Mouse (Mus musculus): ENCODE data around the gene B9d1.

B9d1 gene

DNA sequence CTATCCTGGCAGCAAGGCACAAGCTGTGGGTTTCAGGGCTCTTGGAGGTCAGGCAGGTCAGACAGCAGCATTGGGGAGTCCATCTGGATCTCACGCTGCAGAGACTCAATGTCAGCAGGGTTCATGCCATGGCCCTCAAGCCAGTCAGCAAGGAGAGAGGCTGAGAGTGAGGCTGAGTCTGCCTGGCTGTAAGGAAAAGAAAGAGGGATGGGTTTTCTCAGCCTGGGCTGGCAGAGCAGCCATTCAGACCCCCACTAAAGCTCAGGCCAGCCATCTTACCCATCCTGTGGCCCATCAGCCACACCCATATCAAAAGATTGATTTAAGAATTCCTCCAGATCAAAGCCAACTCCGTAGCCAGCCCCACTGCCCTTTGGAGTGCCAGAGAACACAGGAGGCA lies 15.9 kb upstream of the B9d1 start:
- DNase-seq (ENCODE audit: low spot score in 2 of 2) = no peak

DNA sequence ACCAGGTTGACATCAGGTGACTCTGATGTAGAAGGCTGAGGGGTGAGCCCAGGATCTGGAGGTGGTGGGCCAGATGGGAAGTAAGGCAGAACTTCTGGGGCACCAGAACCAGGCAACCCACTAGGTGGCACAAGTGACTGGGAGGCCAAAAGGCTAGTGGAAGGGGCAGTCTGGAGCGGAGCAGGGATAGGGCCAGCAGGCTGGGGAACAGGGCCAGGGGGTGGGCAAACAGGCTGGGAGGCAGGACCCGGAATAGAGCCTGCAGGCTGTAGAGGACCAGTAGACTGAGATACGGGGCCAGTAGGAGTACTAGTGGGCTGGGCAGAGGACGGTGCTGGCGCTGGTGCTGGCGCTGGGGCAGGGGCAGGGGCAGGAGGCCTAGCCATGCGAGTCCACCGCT lies 15.1 kb upstream of the B9d1 start:
- no peak for DNase-seq (ENCODE audit: low spot score in 2 of 2)

DNA sequence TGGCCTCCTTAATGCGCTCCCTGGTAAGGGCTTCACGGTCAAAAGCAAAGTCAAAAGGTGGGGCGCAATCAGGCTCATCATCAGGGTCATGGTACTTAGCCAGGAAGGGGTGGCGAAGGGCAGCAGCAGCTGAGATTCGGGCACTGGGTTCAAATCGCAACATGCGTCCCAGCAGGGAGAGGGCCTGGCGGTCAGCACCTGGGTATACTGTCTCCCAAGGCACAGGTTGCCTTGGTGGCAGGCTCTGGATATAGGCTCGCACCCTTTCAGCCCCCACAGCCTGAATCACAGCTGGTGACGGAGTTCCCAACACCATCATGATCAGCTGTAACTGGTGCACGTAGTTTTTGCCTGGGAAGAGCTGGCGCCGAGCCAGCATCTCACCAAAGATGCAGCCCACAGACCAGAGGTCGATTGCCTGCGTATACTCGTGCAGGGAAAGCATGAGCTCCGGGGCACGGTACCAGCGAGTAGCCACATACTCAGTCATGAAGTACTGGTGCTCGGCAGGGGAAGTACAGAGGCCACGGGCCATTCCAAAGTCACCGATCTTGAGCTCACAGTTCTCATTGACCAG lies 13.9 kb upstream of the B9d1 start:
- DNase-seq (ENCODE audit: low spot score in 2 of 2) = no peak

- DNase-seq (ENCODE audit: low spot score in 2 of 2) = no peak
These were observed 12.1 kb upstream of the B9d1 start for GRCm38 (mm10) chr11:61492749-61493401.

- DNase-seq (ENCODE audit: low spot score in 2 of 2) = no peak
These were observed 11.3 kb upstream of the B9d1 start for GRCm38 (mm10) chr11:61493525-61494128.

- peak; percentile 93 to 94 for DNase-seq (ENCODE audit: low spot score in 2 of 2)
These were observed 10.6 kb upstream of the B9d1 start, which contains the start of gene Mapk7 for GRCm38 (mm10) chr11:61494129-61494997. Mapk7 (minus strand) TSS chr11:61494406.

DNA sequence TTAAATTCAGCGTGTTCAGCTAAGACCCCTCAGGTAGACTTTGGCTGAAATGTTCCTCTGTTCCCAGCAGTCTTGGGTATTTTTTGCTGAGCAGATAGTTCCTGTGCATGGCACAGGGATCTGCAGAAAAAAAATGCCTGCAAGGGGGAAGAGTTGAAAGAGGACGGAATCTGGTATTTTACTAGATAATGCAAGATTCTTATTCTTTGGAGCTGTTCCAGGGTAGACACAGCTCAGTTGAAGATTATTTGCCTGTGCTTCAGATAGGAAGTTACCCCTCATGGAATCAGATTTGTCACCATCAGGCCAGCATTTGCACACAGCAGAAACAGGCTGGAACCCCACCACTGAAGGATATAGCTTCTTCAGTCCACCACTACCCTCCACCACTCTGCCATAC lies 9.4 kb upstream of the B9d1 start:
- DNase-seq (ENCODE audit: low spot score in 2 of 2) = no peak

GRCm38 (mm10) chr11:61497490-61497889 lies 7.5 kb upstream of the B9d1 start:
- no peak for DNase-seq (ENCODE audit: low spot score in 2 of 2)

GRCm38 (mm10) chr11:61498736-61499504 lies 6.0 kb upstream of the B9d1 start:
- no peak for DNase-seq (ENCODE audit: low spot score in 2 of 2)

DNA sequence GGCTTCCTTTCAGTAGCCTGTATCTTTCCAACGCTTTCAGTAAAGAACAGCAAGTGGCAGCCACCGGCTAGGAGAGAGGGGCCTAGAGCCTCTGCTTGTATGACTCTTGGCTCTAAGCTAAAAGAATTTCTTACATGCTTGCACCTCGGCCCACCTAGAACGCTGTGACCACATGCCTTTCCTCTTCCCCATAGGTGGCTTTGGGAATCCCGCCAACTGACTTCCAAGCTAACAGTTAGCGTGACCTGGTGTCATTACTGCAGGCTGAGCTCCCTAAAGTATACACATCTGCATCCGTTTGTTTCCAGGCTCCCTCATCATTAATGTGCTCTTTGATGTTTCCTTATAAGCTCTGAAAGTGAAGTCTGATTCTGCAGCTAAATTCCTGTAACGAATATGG lies 1.0 kb upstream of the B9d1 start:
- no peak for DNase-seq (ENCODE audit: low spot score in 2 of 2)

DNA sequence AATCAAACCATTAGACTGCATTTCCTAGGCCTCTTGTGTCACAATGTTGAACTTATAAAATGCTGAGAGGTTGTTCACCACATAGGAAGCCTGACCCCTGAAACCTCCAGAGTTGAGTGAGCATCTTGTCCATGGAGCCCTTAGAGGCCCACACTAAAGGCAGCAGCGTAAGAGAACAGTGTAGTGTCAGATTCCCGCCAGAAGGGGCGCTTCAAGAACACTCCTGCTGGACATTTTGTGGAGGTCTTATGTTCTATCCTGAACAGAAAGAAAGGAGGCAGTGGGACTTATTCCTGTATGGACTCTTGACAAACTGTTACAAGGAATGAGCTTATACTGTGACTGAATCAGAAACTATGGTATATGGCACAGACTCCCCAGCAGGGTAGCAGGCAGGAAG lies 10.0 kb downstream of the B9d1 start:
- no peak for DNase-seq (ENCODE audit: low spot score in 2 of 2)

GRCm38 (mm10) chr11:61517971-61518370 lies 13.0 kb downstream of the B9d1 start:
- DNase-seq (ENCODE audit: low spot score in 2 of 2) = no peak

DNA sequence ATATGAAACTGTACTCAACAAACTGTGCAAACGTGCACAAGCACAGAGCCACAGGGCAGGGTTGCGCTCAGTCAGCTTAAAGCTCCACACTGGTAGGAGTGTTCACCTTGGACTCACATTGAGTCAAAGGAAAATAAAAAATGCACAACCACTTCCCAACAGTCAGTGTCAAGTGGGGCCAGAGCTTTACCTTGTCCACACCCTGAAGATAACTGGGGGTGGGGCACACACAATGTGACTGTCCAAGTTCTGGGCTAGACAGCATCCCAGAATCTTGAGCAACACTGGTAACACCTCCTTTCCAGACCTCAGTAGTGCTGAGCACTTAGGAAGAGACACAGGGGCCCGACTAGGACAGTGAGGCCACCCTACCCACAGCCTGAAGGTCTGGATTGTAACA lies 13.9 kb downstream of the B9d1 start:
- DNase-seq (ENCODE audit: low spot score in 2 of 2) = no peak

GRCm38 (mm10) chr11:61519484-61520107 lies 14.7 kb downstream of the B9d1 start:
- DNase-seq (ENCODE audit: low spot score in 2 of 2) = no peak

DNA sequence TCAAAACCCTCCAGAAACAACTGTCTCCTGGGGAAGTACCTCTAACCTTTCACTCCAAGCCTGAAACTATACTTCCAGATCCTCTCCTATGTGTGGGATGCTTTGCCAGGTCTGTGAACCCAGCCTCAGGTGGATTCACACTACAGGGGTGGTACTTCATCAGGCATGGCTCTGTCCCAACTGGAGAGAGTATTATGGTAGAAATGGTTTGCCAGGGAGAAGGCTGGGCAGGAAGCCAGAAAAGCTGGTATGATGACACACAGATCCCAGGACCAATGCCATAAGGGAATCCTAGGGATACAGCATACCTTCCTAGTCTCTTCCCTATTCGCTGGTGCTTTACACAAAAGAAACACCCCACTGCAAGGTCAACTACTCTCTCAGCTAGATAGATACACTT lies 21.9 kb downstream of the B9d1 start:
- no peak for DNase-seq (ENCODE audit: low spot score in 2 of 2)

- peak in 1 of 2 experiments; percentile 31 for DNase-seq (ENCODE audit: low spot score in 2 of 2)
These were observed 24.3 kb downstream of the B9d1 start for GRCm38 (mm10) chr11:61529268-61529713.

GRCm38 (mm10) chr11:61532820-61533219 lies 27.9 kb downstream of the B9d1 start:
- DNase-seq (ENCODE audit: low spot score in 2 of 2) = no peak

- no peak for DNase-seq (ENCODE audit: low spot score in 2 of 2)
These were observed 28.6 kb downstream of the B9d1 start for GRCm38 (mm10) chr11:61533571-61533970.

DNA sequence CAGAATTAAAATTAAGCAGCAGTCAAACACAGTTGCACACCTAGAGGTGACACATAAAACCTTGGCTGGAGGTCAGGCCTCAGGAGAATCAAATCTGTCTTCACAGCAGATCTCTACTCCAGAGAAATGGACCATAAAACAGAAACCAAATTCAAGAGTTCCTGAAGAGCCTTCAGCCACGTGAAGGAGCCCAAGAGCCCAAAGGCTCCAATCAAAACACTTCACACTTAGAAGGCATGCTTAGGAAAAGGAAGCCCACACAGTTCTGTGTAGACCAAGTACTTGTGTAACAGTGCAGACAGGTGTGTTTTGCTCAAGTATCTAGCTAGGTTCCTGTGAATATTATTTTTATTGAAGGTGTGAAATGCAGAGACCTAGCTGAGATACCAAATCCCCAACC lies 30.6 kb downstream of the B9d1 start:
- DNase-seq (ENCODE audit: low spot score in 2 of 2) = no peak

DNA sequence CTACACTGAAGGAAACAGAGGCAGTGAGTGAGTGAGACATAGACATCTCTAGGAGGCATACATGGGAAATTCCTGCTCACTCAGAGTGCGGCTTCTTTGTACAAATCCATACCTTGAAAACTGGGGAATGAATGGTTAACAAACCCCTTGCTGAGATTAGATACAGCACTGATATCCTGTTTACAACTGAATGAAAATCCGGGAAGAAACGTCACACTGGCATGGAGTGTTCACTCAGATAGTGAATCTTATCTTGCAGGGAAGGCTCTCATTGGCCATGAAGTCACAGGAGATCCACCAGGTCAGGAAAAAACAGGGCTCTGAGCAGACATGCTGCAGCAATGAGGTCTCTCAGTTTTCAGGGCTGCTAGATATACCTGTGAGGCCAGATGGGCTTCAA lies 32.0 kb downstream of the B9d1 start:
- no peak for DNase-seq (ENCODE audit: low spot score in 2 of 2)

GRCm38 (mm10) chr11:61537362-61537761 lies 32.4 kb downstream of the B9d1 start:
- no peak for DNase-seq (ENCODE audit: low spot score in 2 of 2)

Data from frontal cortex, postnatal 25 days (tissue).